Mouse (Mus musculus): ENCODE measurements at regions not wholly inside any gene's neighbourhood (a gene's known extent, or its start where the extent isn't known, plus 50 kb on each side); places are given as distances from the start of the nearest gene placed in this dataset.
A peak's percentile ranks its signal among the peaks of the same experiment; 100 is the strongest.

GRCm38 (mm10) chr13:51325298-51325697 lies 83.1 kb upstream of the S1pr3 start:
- H3K36me3 ChIP-seq, result no peaks in the 10 kb centered on the region
- H3K27me3 ChIP-seq, result no peaks in the 10 kb centered on the region
- no peak overlapping the region for H3K4me2 ChIP-seq (replicated peaks)
- no peak overlapping the region for H3K4me3 ChIP-seq
- no peak overlapping the region for H3K9ac ChIP-seq (replicated peaks)
- H3K27ac ChIP-seq (replicated peaks), result no peak overlapping the region
- H3K4me1 ChIP-seq, result peaks cover 10% of the 10 kb centered on the region; the same call in 1 of the 2 replicates
- no peak for ATAC-seq (ENCODE audit: low FRiP score, low read depth)
- WGBS, result 61% methylated on average over 5 of the region's 5 CpGs
- no peaks in the 10 kb centered on the region for H3K9me3 ChIP-seq

- WGBS, result 74% methylated on average over 5 of the region's 5 CpGs
These were observed 82.3 kb upstream of the S1pr3 start for GRCm38 (mm10) chr13:51326128-51326527.

GRCm38 (mm10) chr13:51328131-51328970 lies 80.1 kb upstream of the S1pr3 start:
- Histone ChIP-seq H3K27ac (replicated peaks) (0 out of 2 replicates have a peak overlapping the region, but pooled peaks have one; percentile 20), H3K4me2 (replicated peaks) (no peak overlapping the region), H3K4me1 (peaks cover 10% of the 10 kb centered on the region; the same call in 1 of the 2 replicates), H3K27me3 (no peaks in the 10 kb centered on the region), H3K9ac (replicated peaks) (no peak overlapping the region), H3K9me3 (no peaks in the 10 kb centered on the region), H3K4me3 (no peak overlapping the region), H3K36me3 (no peaks in the 10 kb centered on the region)
- no peak for ATAC-seq (ENCODE audit: low FRiP score, low read depth)
- 59% methylated on average over 15 of the region's 15 CpGs for WGBS

More at GRCm38 (mm10) chr13:51326128-51326527, 82.3 kb upstream of the S1pr3 start:
- peaks cover 10% of the 10 kb centered on the region; the same call in 1 of the 2 replicates for H3K4me1 ChIP-seq
- H3K9ac ChIP-seq (replicated peaks), result no peak overlapping the region
- H3K27ac ChIP-seq (replicated peaks), result no peak overlapping the region
- H3K4me2 ChIP-seq (replicated peaks), result no peak overlapping the region
- no peak overlapping the region for H3K4me3 ChIP-seq
- no peaks in the 10 kb centered on the region for H3K27me3 ChIP-seq
- ATAC-seq (ENCODE audit: low FRiP score, low read depth), result no peak
- H3K36me3 ChIP-seq, result no peaks in the 10 kb centered on the region
- no peaks in the 10 kb centered on the region for H3K9me3 ChIP-seq

GRCm38 (mm10) chr13:51328971-51329346 lies 79.5 kb upstream of the S1pr3 start:
- 49% methylated on average over 8 of the region's 8 CpGs for WGBS
- H3K27ac ChIP-seq (replicated peaks), result no peak overlapping the region
- ATAC-seq (ENCODE audit: low FRiP score, low read depth), result no peak

GRCm38 (mm10) chr13:51329717-51330116 lies 78.7 kb upstream of the S1pr3 start:
- Histone ChIP-seq H3K9me3 (no peaks in the 10 kb centered on the region), H3K36me3 (no peaks in the 10 kb centered on the region), H3K4me1 (peaks cover 10% of the 10 kb centered on the region; the same call in 1 of the 2 replicates), H3K27me3 (no peaks in the 10 kb centered on the region), H3K4me3 (no peak overlapping the region), H3K27ac (replicated peaks) (no peak overlapping the region), H3K9ac (replicated peaks) (no peak overlapping the region), H3K4me2 (replicated peaks) (no peak overlapping the region)
- ATAC-seq (ENCODE audit: low FRiP score, low read depth), result no peak

More at GRCm38 (mm10) chr13:51328971-51329346, 79.5 kb upstream of the S1pr3 start:
- Histone ChIP-seq H3K9ac (replicated peaks) (no peak overlapping the region), H3K4me2 (replicated peaks) (no peak overlapping the region), H3K4me3 (no peak overlapping the region), H3K36me3 (no peaks in the 10 kb centered on the region), H3K4me1 (peaks cover 10% of the 10 kb centered on the region; the same call in 1 of the 2 replicates), H3K27me3 (no peaks in the 10 kb centered on the region), H3K9me3 (no peaks in the 10 kb centered on the region)

GRCm38 (mm10) chr13:51332271-51332670 lies 76.2 kb upstream of the S1pr3 start:
- Histone ChIP-seq H3K4me2 (replicated peaks) (no peak overlapping the region), H3K27ac (replicated peaks) (no peak overlapping the region), H3K9me3 (no peaks in the 10 kb centered on the region), H3K27me3 (no peaks in the 10 kb centered on the region), H3K4me1 (peaks cover 10% of the 10 kb centered on the region; the same call in 1 of the 2 replicates), H3K36me3 (no peaks in the 10 kb centered on the region), H3K4me3 (no peak overlapping the region), H3K9ac (replicated peaks) (no peak overlapping the region)
- 85% methylated on average over 7 of the region's 7 CpGs for WGBS
- no peak for ATAC-seq (ENCODE audit: low FRiP score, low read depth)

GRCm38 (mm10) chr13:51333481-51333880 lies 75.0 kb upstream of the S1pr3 start:
- H3K36me3 ChIP-seq, result no peaks in the 10 kb centered on the region
- no peak overlapping the region for H3K9ac ChIP-seq (replicated peaks)
- no peaks in the 10 kb centered on the region for H3K27me3 ChIP-seq
- H3K4me2 ChIP-seq (replicated peaks), result no peak overlapping the region
- no peak for ATAC-seq (ENCODE audit: low FRiP score, low read depth)
- H3K4me3 ChIP-seq, result no peak overlapping the region
- H3K4me1 ChIP-seq, result peaks cover 5% of the 10 kb centered on the region; the same call in 1 of the 2 replicates
- H3K27ac ChIP-seq (replicated peaks), result no peak overlapping the region
- no peaks in the 10 kb centered on the region for H3K9me3 ChIP-seq
- 87% methylated on average over 5 of the region's 5 CpGs for WGBS

- Histone ChIP-seq H3K27ac (replicated peaks) (no peak overlapping the region), H3K9ac (replicated peaks) (no peak overlapping the region), H3K4me1 (no peaks in the 10 kb centered on the region), H3K27me3 (no peaks in the 10 kb centered on the region), H3K4me3 (no peak overlapping the region), H3K9me3 (0 out of 2 replicates have a peak, but pooled peaks cover 4% of the 10 kb centered on the region), H3K4me2 (replicated peaks) (no peak overlapping the region), H3K36me3 (no peaks in the 10 kb centered on the region)
- ATAC-seq (ENCODE audit: low FRiP score, low read depth), result no peak
- WGBS, result 78% methylated on average over 5 of the region's 5 CpGs
These were observed 71.7 kb upstream of the S1pr3 start for GRCm38 (mm10) chr13:51336726-51337125.

GRCm38 (mm10) chr13:51337931-51338330 lies 70.5 kb upstream of the S1pr3 start:
- H3K27ac ChIP-seq (replicated peaks), result no peak overlapping the region
- no peak for ATAC-seq (ENCODE audit: low FRiP score, low read depth)
- H3K9me3 ChIP-seq, result 0 out of 2 replicates have a peak, but pooled peaks cover 4% of the 10 kb centered on the region
- H3K27me3 ChIP-seq, result no peaks in the 10 kb centered on the region
- H3K36me3 ChIP-seq, result no peaks in the 10 kb centered on the region
- H3K4me3 ChIP-seq, result no peak overlapping the region
- no peaks in the 10 kb centered on the region for H3K4me1 ChIP-seq
- H3K9ac ChIP-seq (replicated peaks), result no peak overlapping the region
- no peak overlapping the region for H3K4me2 ChIP-seq (replicated peaks)
- WGBS, result 95% methylated on average over 16 of the region's 16 CpGs

- peaks cover 20% of the 10 kb centered on the region for H3K4me1 ChIP-seq
- peak overlapping the region; percentile 82 for H3K27ac ChIP-seq (replicated peaks)
- H3K4me2 ChIP-seq (replicated peaks), result no peak overlapping the region
- peak; percentile 28; the same call in 1 of the 2 replicates for ATAC-seq (ENCODE audit: low FRiP score, low read depth)
- H3K9ac ChIP-seq (replicated peaks), result no peak overlapping the region
- no peaks in the 10 kb centered on the region for H3K36me3 ChIP-seq
- no peaks in the 10 kb centered on the region for H3K27me3 ChIP-seq
- 70% methylated on average over 4 of the region's 4 CpGs for WGBS
- H3K4me3 ChIP-seq, result no peak overlapping the region
- 0 out of 2 replicates have a peak, but pooled peaks cover 4% of the 10 kb centered on the region for H3K9me3 ChIP-seq
These were observed 63.1 kb upstream of the S1pr3 start for GRCm38 (mm10) chr13:51345321-51345720.

- no peak overlapping the region for H3K9ac ChIP-seq (replicated peaks)
- peak; percentile 85 for ATAC-seq (ENCODE audit: low FRiP score, low read depth)
- H3K27ac ChIP-seq (replicated peaks), result peak overlapping the region; percentile 82
- H3K9me3 ChIP-seq, result 0 out of 2 replicates have a peak, but pooled peaks cover 4% of the 10 kb centered on the region
- WGBS, result 17% methylated on average over 8 of the region's 8 CpGs
- no peaks in the 10 kb centered on the region for H3K27me3 ChIP-seq
- 0 out of 2 replicates have a peak overlapping the region, but pooled peaks have one; percentile 12 for H3K4me2 ChIP-seq (replicated peaks)
- peaks cover 20% of the 10 kb centered on the region for H3K4me1 ChIP-seq
- H3K4me3 ChIP-seq, result no peak overlapping the region
- H3K36me3 ChIP-seq, result no peaks in the 10 kb centered on the region
These were observed 62.4 kb upstream of the S1pr3 start for GRCm38 (mm10) chr13:51345839-51346550.

GRCm38 (mm10) chr13:51348707-51349106 lies 59.7 kb upstream of the S1pr3 start:
- WGBS, result 78% methylated on average over 4 of the region's 4 CpGs
- Histone ChIP-seq H3K27me3 (no peaks in the 10 kb centered on the region), H3K9me3 (no peaks in the 10 kb centered on the region), H3K4me2 (replicated peaks) (no peak overlapping the region), H3K36me3 (no peaks in the 10 kb centered on the region), H3K4me3 (no peak overlapping the region), H3K4me1 (peaks cover 20% of the 10 kb centered on the region), H3K9ac (replicated peaks) (no peak overlapping the region), H3K27ac (replicated peaks) (no peak overlapping the region)
- ATAC-seq (ENCODE audit: low FRiP score, low read depth), result no peak
